Mouse (Mus musculus) splenic B cell, adult 2 months (primary cell): ENCODE measurements around the gene Acyp2.
A peak's percentile ranks its signal among the peaks of the same experiment; 100 is the strongest.
"Not testable (repeated sequence)": the region's sequence is repeated elsewhere in the genome, so short reads cannot be mapped to it uniquely, and the experiment has no call there.

Experiments used
- DNase-seq: peaks from one replicate; pipeline ENCODE4 v3.0.0-alpha.2; 2011; ENCODE audit warnings: low read depth, low spot score
- H3K27me3 ChIP-seq: 2 replicates; pipeline ENCODE4 v1.6.1; 2012; ENCODE audit warnings: mild to moderate bottlenecking, low read length, moderate library complexity, mixed read lengths; ENCODE audit not compliant: control insufficient read depth, poor library complexity, insufficient read depth, severe bottlenecking
- H3K36me3 ChIP-seq: 2 replicates; pipeline ENCODE4 v1.6.1; 2012; ENCODE audit warnings: mild to moderate bottlenecking, low read length, moderate library complexity, mixed read lengths; ENCODE audit not compliant: control insufficient read depth, poor library complexity, insufficient read depth, severe bottlenecking

The Acyp2 gene

GRCm38 (mm10) chr11:30649001-30649637, at the start of gene Acyp2:
Gene Acyp2 (minus strand): TSS chr11:30649587.
- peak; percentile 74 for DNase-seq
- Histone ChIP-seq H3K36me3 (no peaks in the 10 kb centered on the region), H3K27me3 (no peaks in the 10 kb centered on the region)

DNA sequence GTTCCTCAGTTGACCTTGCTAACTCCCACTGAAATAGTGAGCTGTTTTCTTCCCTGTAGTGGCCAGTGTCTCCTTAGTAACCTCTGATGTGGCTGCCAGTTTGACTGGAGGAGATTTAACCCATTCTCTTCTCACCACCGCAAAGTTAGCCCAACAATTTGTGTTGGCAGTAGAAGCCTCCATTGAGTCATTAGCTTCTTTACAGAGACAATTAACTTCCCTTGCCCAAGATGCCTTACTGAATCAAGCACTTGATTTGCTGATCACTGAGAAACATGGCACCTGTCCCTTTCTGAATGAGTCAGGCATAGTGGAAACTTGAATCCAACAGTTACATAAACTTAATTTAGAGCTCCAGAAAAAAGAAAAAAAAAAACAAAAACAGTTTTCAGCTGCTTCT, 40.0 kb upstream of the Acyp2 start:
- DNase-seq, result no peak
- H3K36me3 ChIP-seq, result no peaks in the 10 kb centered on the region
- H3K27me3 ChIP-seq, result no peaks in the 10 kb centered on the region; the same call in 1 of the 2 replicates

- no peaks in the 10 kb centered on the region for H3K36me3 ChIP-seq
- no peaks in the 10 kb centered on the region for H3K27me3 ChIP-seq
- DNase-seq, result peak; percentile 52
Measured at GRCm38 (mm10) chr11:30676086-30676485, 26.7 kb upstream of the Acyp2 start.

DNA sequence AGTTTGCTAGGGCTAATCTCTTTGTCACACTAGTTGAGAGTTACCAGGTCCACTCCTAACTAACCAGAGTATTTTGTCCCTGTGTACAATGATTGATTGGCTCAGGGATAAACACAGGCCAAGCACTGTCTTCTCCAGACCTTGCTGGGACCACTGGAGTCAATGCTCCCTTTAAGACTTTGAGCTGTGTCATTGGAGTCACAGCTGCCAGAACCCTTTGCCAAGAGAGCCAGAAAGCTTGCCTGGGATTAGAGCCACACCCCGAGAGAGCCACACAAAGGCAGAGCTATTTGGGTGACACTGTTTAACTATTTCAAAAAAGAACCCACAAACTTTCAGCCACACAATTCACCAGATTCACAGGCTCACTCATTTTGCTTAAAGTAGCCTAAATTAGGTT, 23.3 kb upstream of the Acyp2 start:
- Histone ChIP-seq H3K36me3 (no peaks in the 10 kb centered on the region), H3K27me3 (no peaks in the 10 kb centered on the region)
- DNase-seq, result no peak

DNA sequence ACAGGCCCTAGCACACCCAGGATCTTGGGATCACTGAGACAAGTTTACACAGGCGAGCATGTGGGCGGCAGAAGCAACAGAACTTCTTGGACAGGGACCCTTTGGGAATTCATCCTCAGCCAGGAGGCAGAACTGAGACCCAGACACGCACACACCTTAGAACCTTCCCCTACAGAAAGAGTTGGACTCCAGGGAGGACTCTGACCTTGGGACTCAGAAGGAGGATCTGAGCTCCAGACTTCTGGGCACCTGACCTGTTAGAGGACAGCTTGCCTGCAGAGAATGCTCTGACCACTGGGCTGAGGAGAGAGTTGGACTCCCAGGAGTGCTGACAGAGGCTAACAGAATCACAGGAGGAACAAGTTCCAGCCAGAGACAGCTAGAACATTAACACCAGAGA, 13.6 kb upstream of the Acyp2 start:
- Histone ChIP-seq H3K27me3 (no peaks in the 10 kb centered on the region), H3K36me3 (no peaks in the 10 kb centered on the region)
- no peak for DNase-seq

GRCm38 (mm10) chr11:30662591-30662990, 13.2 kb upstream of the Acyp2 start:
- no peaks in the 10 kb centered on the region for H3K36me3 ChIP-seq
- no peaks in the 10 kb centered on the region for H3K27me3 ChIP-seq
- no peak for DNase-seq

- no peaks in the 10 kb centered on the region for H3K27me3 ChIP-seq
- H3K36me3 ChIP-seq, result no peaks in the 10 kb centered on the region
- DNase-seq, result peak; percentile 6
Measured at GRCm38 (mm10) chr11:30657069-30657468, 7.7 kb upstream of the Acyp2 start.

DNA sequence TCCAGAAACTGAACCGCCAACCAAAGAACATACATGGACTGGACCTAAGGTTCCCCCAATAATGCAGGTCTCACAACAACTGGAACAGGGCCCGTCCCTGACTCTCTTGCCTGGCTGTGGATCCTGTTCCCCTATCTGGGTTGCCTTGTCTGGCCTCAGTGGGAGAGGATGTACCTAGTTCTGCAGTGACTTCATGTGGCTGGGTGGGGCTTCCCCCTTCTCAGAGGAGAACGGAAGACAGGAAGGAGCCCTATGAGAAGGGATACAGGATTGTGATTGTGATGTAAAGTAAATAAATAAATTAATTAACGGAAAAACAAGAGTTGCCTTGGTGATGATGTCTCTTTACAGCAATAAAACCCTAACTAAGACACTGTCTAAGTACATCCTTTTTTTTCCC, 6.7 kb upstream of the Acyp2 start:
- no peak for DNase-seq
- Histone ChIP-seq H3K36me3 (no peaks in the 10 kb centered on the region), H3K27me3 (no peaks in the 10 kb centered on the region)

GRCm38 (mm10) chr11:30650416-30650815, 1.0 kb upstream of the Acyp2 start:
- H3K27me3 ChIP-seq, result no peaks in the 10 kb centered on the region
- no peaks in the 10 kb centered on the region for H3K36me3 ChIP-seq
- no peak for DNase-seq

DNA sequence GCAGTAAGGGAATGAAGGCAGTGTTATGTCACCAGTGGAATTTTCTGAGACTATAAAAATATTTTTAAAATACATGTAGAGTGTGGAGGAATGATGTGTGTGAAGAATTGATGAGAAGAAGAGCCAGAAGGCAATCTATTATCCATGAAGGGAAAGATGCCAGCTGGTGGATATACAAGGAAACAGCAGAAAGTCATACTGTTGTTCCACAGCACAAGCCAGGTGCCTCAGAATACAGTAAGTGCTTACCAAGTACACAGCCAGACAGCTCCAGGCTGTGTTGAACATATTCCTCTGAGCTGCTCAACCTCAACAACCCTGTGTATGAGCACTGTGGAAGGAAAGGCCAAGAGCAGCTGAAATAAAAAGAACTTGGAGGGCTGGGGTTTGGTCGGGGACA, 13.7 kb downstream of the Acyp2 start:
- DNase-seq, result no peak
- Histone ChIP-seq H3K27me3 (no peaks in the 10 kb centered on the region), H3K36me3 (no peaks in the 10 kb centered on the region)

- Histone ChIP-seq H3K27me3 (no peaks in the 10 kb centered on the region), H3K36me3 (no peaks in the 10 kb centered on the region)
- DNase-seq, result no peak
Measured at GRCm38 (mm10) chr11:30630514-30630913, 18.9 kb downstream of the Acyp2 start.

- H3K27me3 ChIP-seq, result no peaks in the 10 kb centered on the region
- H3K36me3 ChIP-seq, result no peaks in the 10 kb centered on the region
- no peak for DNase-seq
Measured at GRCm38 (mm10) chr11:30623218-30623617, 26.2 kb downstream of the Acyp2 start.

DNA sequence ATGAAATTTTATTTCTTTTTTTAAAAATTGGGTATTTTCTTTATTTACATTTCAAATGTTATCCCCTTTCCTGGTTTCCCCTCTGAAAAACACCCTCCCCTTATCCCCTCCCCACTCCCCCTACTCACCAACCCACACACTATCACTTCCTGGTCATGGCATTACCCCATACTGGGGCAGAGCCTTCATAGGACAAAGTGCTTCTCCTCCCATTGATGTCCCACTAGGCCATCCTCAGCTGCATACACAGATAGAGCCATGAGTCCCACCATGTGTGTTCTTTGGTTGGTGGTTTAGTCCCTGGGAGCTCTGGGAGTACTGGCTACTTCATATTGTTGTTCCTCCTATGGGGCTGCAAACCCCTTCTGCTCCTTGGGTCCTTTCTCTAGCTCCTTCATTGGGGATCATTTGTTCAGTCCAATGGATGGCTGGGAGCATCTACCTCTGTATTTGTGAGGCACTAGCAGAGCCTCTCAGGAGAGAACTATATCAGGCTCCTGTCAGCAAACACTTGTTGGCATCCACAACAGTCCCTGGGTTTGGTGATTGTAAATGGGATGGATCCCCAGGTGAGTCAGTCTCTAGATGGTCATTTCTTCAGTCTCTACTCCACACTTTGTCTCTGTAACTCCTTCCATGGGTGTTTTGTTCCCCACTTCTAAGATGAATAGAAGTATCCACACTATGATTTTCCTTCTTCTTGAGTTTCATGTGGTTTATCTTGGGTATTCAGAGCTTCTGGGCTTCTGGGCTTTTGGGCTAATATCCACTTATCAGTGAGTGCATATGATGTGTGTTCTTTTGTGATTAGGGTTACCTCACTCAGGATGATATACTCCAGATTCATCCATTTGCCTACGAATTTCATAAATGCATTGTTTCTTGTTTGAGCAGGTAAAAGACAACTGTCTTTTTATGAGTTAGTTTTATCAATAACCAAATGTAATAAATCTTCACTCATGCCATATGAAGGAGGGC, 27.7 kb downstream of the Acyp2 start:
- DNase-seq, H3K27me3 ChIP-seq, H3K36me3 ChIP-seq: not testable (repeated sequence)

GRCm38 (mm10) chr11:30618235-30618634, 31.2 kb downstream of the Acyp2 start:
- H3K36me3 ChIP-seq, result no peaks in the 10 kb centered on the region
- no peaks in the 10 kb centered on the region for H3K27me3 ChIP-seq
- DNase-seq, result no peak

GRCm38 (mm10) chr11:30617571-30618097, 31.8 kb downstream of the Acyp2 start:
- no peaks in the 10 kb centered on the region for H3K27me3 ChIP-seq
- no peaks in the 10 kb centered on the region for H3K36me3 ChIP-seq
- DNase-seq, result no peak
